Mouse (Mus musculus): ENCODE results near the gene Smyd1.

Smyd1 gene

GRCm38 (mm10) chr6:71203674-71204073, 118.4 kb downstream of the Smyd1 start:
- DNase-seq (ENCODE audit: low spot score), result no peak

- no peak for DNase-seq (ENCODE audit: low spot score)
Measured at GRCm38 (mm10) chr6:71201925-71202324, 120.1 kb downstream of the Smyd1 start.

DNA sequence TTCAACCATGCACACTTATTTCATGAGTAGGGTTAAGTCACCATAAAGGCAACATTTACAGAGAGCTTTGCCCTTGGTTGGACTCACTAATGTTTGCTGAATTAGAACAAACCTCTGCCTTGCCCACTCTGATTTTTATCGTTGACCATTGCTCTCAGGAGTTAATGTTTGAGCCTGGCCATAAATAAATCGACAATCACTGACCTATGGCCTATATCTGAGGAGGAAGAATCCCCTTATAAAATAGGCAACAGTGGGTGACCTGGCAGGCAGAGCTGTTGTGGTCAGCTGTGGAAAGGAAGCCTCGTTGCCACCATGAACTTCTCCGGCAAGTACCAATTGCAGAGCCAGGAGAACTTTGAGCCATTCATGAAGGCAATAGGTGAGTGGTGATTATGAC, 122.4 kb downstream of the Smyd1 start, which contains the start of gene Fabp1:
Gene Fabp1 (plus strand): TSS at position 216 of the 400 bp plus-strand sequence.
- no peak for DNase-seq (ENCODE audit: low spot score)

GRCm38 (mm10) chr6:71197636-71198535, 124.1 kb downstream of the Smyd1 start:
- DNase-seq (ENCODE audit: low spot score), result no peak

- peak; percentile 56 for DNase-seq (ENCODE audit: low spot score)
Measured at GRCm38 (mm10) chr6:71196107-71196506, 125.9 kb downstream of the Smyd1 start.

DNA sequence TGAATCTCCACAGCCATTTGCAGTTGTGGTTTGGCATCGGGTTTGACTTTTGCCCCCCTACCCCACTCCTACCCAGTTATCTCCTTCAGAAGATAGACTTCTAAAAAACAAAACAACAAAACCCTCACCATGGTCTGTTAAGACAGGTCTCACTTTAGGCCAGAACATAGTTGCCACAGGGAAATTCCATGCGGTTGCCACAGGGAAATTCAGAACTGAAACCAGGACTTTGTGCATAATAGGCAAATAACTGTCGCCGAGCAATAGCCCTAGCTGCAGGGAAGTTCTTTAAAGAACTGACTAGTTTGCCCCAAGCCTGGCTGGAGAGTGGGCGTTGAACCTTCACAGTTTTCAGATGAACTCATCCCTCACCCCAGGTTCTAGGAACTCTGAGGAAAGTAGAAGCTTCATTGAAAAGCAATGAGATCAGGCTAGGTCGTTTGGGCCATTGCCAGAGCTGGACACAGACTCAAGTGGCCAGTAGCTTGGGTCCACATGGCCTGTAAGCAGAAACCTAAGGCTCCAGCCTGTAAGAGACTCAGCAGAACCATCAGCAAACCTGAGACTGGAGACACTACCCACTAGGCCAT, 128.8 kb downstream of the Smyd1 start:
- no peak for DNase-seq (ENCODE audit: low spot score)

- DNase-seq (ENCODE audit: low spot score), result no peak
Measured at GRCm38 (mm10) chr6:71190501-71190900, 131.5 kb downstream of the Smyd1 start.

DNA sequence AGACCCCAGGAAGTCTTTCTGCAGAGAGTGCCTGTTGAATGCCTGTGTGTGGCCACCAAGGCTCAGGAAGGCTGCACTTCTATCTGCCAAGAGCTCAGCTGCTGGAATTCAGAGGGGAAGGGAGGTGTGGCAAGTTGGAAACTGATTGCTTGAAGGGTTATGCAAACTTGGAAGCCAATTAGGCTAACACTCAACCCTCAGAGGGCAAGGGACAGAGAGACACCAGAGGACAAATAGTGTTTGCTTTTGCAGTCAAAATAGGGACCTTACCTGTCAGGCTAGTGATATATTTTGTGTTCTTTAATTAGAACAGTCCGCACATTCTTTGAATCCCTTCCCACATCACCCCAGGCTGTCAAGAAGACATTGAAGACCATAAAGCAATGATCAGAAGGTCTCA, 132.5 kb downstream of the Smyd1 start:
- peak; percentile 14 for DNase-seq (ENCODE audit: low spot score)

DNA sequence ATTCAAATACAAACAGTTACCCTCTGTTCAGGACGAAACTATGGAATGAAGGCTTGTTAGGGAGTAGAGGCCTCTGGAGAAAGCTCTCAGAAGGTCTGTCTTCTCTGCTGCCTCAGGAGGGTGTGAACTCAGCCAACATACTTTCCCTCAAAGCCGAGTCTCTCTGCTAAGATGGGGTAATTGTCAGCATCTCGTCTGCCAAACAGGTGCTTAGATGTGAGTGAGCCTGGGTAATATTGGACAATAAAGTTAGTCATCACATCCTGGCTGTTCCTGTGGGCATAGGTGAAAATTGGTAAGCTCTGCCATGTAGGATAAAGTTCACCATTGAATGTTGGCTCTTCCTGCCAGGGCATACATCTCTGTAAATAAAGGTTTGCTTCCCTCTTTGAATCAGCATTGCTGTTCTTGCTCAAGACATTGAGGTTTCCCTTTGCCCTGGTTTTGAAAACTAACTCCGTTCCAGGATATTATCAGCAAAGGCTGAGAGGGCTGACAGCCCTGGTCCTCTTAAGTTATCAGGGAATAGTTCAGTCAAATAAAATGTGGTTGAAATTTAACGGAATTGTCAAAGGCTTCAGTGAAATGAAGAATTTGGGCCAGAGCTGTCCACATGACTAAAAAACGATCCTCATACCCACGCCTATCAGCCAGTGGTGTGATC, 137.0 kb downstream of the Smyd1 start:
- peak; percentile 41 for DNase-seq (ENCODE audit: low spot score)

- DNase-seq (ENCODE audit: low spot score), result no peak
Measured at GRCm38 (mm10) chr6:71180596-71180995, 141.4 kb downstream of the Smyd1 start.

- no peak for DNase-seq (ENCODE audit: low spot score)
Measured at GRCm38 (mm10) chr6:71172812-71173580, 149.0 kb downstream of the Smyd1 start.

GRCm38 (mm10) chr6:71166551-71167169, 155.4 kb downstream of the Smyd1 start:
- DNase-seq (ENCODE audit: low spot score), result peak; percentile 86

- peak; percentile 14 for DNase-seq (ENCODE audit: low spot score)
Measured at GRCm38 (mm10) chr6:71164394-71164793, 157.6 kb downstream of the Smyd1 start.
